Mouse (Mus musculus) G1E (cell line): ENCODE data around the gene Pds5b.

ENCODE experiments used
- CTCF ChIP-seq: IDR thresholded peaks from 2 replicates; pipeline ENCODE4 v1.5.1; 2012; ENCODE audit warnings: low read depth, low read length, inconsistent platforms, mixed read lengths
- GATA1 ChIP-seq: IDR thresholded peaks from 2 replicates; pipeline ENCODE4 v1.6.1; 2012; ENCODE audit warnings: borderline replicate concordance, low read length, inconsistent platforms, mixed read lengths
- GATA2 ChIP-seq: IDR thresholded peaks from 2 replicates; pipeline ENCODE4 v1.6.1; 2012; ENCODE audit warnings: low read depth, low read length, inconsistent platforms, borderline replicate concordance
- POLR2AphosphoS5 ChIP-seq: IDR thresholded peaks from 2 replicates; pipeline ENCODE4 v1.6.1; 2012; ENCODE audit warnings: low read depth, low read length, inconsistent platforms; ENCODE audit not compliant: insufficient replicate concordance
- TAL1 ChIP-seq: conservative IDR thresholded peaks from 2 replicates; pipeline ENCODE4 v1.6.1; 2012; ENCODE audit warnings: low read depth, low read length, inconsistent platforms, mixed read lengths

- no peak for TF ChIP-seq CTCF
- no peak for TF ChIP-seq POLR2AphosphoS5
- TF ChIP-seq TAL1: no peak
- TF ChIP-seq GATA2: no peak
- TF ChIP-seq GATA1: no peak
Measured at GRCm38 (mm10) chr5:150839688-150840541, 166.4 kb downstream of the Pds5b start.
